11 mouse cellular contexts compared by ENCODE assay signal in genomic region chr9:91350211-91350791, GRCm38 (mm10). TPM values are rescaled to one million over a fixed set of nuclear protein-coding genes. Genes with fewer than 3 reads are reported as not detected.
DNase-seq lines count a peak whose midpoint lies in the region; ATAC-seq and TF ChIP-seq lines count a peak whose summit lies in the region.
"Had no signal": no experiment of that assay in that cellular context is flagged by ENCODE, and none has a peak within 500 bp of the region (broad histone marks: within the 10 kb centered on the region; RNA-seq: fewer than 3 reads in every experiment).

No protein-coding gene starts in this region.

- DNase-seq in layer of hippocampus, adult 2 months (ENCODE audit: low spot score in 2 of 2), result no peak
- no peak for DNase-seq in layer of hippocampus, adult 9-10 months (ENCODE audit: low spot score)
- DNase-seq in embryonic facial prominence, embryonic 14.5 days (ENCODE audit: low spot score), result peak; percentile 4
- DNase-seq in hindbrain, postnatal 0 days (ENCODE audit: low spot score), result peak; percentile 46
- no peak for DNase-seq in kidney, adult 11 months
- DNase-seq in kidney, adult 18-20 months, result no peak
- DNase-seq: heart, postnatal 10 days; layer of hippocampus, postnatal 36 days; lung, embryonic 14.5 days had no signal

- no peaks in the 10 kb centered on the region for H3K36me3 ChIP-seq in embryonic facial prominence, embryonic 14.5 days (ENCODE audit: control insufficient read depth, insufficient read depth, low read length)
- H3K36me3 ChIP-seq in hindbrain, postnatal 0 days (ENCODE audit: insufficient read depth, low read length), result no peaks in the 10 kb centered on the region
- H3K36me3 ChIP-seq in kidney, embryonic 16.5 days (ENCODE audit: insufficient read depth, low read length), result no peaks in the 10 kb centered on the region

- TF ChIP-seq CTCF in layer of hippocampus, adult 2 months (conservative IDR thresholded peaks at IDR 0.05), result no peak
- no peak for TF ChIP-seq CTCF in hindbrain, postnatal 0 days (IDR thresholded peaks at IDR 0.05; ENCODE audit: low read depth)
- TF ChIP-seq CTCF in olfactory bulb, adult 2 months (IDR thresholded peaks at IDR 0.05; ENCODE audit: insufficient read depth, low read depth, low read length), result no peak

- H3K9me3 ChIP-seq in embryonic facial prominence, embryonic 14.5 days (ENCODE audit: control insufficient read depth, low read length), result no peaks in the 10 kb centered on the region
- H3K9me3 ChIP-seq in hindbrain, postnatal 0 days (ENCODE audit: low read length), result no peaks in the 10 kb centered on the region
- H3K9me3 ChIP-seq in kidney, embryonic 16.5 days (ENCODE audit: low read length), result no peaks in the 10 kb centered on the region

- peak overlapping the region; percentile 13; the same call in 1 of the 2 replicates for H3K4me3 ChIP-seq in layer of hippocampus, adult 2 months
- peak overlapping the region; percentile 11; the same call in 1 of the 2 replicates for H3K4me3 ChIP-seq in embryonic facial prominence, embryonic 14.5 days (ENCODE audit: low read depth, low read length)
- peak overlapping the region; percentile 30 for H3K4me3 ChIP-seq in hindbrain, postnatal 0 days (ENCODE audit: low read length)
- peak overlapping the region; percentile 23 for H3K4me3 ChIP-seq in olfactory bulb, adult 2 months (ENCODE audit: insufficient read depth, low read depth, low read length)
- no peak overlapping the region for H3K4me3 ChIP-seq in kidney, embryonic 16.5 days (ENCODE audit: low read length)

- no peak overlapping the region for H3K9ac ChIP-seq in embryonic facial prominence, embryonic 14.5 days (ENCODE audit: low read depth, low read length)
- H3K9ac ChIP-seq in hindbrain, postnatal 0 days (replicated peaks; ENCODE audit: low read length), result peak overlapping the region; percentile 60
- H3K9ac ChIP-seq in kidney, embryonic 16.5 days (replicated peaks; ENCODE audit: low read length), result no peak overlapping the region
- H3K9ac ChIP-seq: lung, embryonic 14.5 days had no signal

- TF ChIP-seq POLR2A in olfactory bulb, adult 2 months (IDR thresholded peaks at IDR 0.05; ENCODE audit: insufficient read depth, low read depth, low read length), result no peak

- 3% methylated on average over 16 of the region's 16 CpGs for WGBS in embryonic facial prominence, embryonic 14.5 days
- 5% methylated on average over 16 of the region's 16 CpGs for WGBS in hindbrain, postnatal 0 days
- 27% methylated on average over 16 of the region's 16 CpGs for WGBS in olfactory bulb, adult 2 months
- under 1% methylated on average over 16 of the region's 16 CpGs for WGBS in kidney, embryonic 16.5 days

- no peak for ATAC-seq in embryonic facial prominence, embryonic 14.5 days (ENCODE audit: low read depth)
- no peak for ATAC-seq in hindbrain, postnatal 0 days
- no peak for ATAC-seq in kidney, embryonic 16.5 days (ENCODE audit: low FRiP score, low TSS enrichment)

- H3K4me2 ChIP-seq in embryonic facial prominence, embryonic 14.5 days (ENCODE audit: low read depth, low read length), result peak overlapping the region; percentile 32; the same call in 1 of the 2 replicates
- peak overlapping the region; percentile 55 for H3K4me2 ChIP-seq in hindbrain, postnatal 0 days (ENCODE audit: low read depth, low read length)
- no peak overlapping the region for H3K4me2 ChIP-seq in kidney, embryonic 16.5 days (replicated peaks; ENCODE audit: low read depth, low read length)
- H3K4me2 ChIP-seq: lung, embryonic 14.5 days had no signal

- peaks cover 69% of the 10 kb centered on the region for H3K27me3 ChIP-seq in embryonic facial prominence, embryonic 14.5 days (replicated peaks; ENCODE audit: control insufficient read depth, insufficient read depth, low read length)
- H3K27me3 ChIP-seq in hindbrain, postnatal 0 days (ENCODE audit: insufficient read depth, low read length), result no peaks in the 10 kb centered on the region
- peaks cover 73% of the 10 kb centered on the region for H3K27me3 ChIP-seq in kidney, embryonic 16.5 days (ENCODE audit: insufficient read depth, low read length)

- H3K27ac ChIP-seq in layer of hippocampus, adult 2 months, result peak overlapping the region; percentile 59; the same call in 1 of the 2 replicates
- H3K27ac ChIP-seq in embryonic facial prominence, embryonic 14.5 days (replicated peaks; ENCODE audit: low read depth, low read length), result no peak overlapping the region
- peak overlapping the region; percentile 87 for H3K27ac ChIP-seq in hindbrain, postnatal 0 days
- peak overlapping the region; percentile 73; the same call in 1 of the 2 replicates for H3K27ac ChIP-seq in olfactory bulb, adult 2 months (ENCODE audit: insufficient read depth, low read depth, low read length)
- no peak overlapping the region for H3K27ac ChIP-seq in kidney, embryonic 16.5 days (ENCODE audit: low read length)

- no peaks in the 10 kb centered on the region for H3K4me1 ChIP-seq in embryonic facial prominence, embryonic 14.5 days (ENCODE audit: control insufficient read depth, insufficient read depth, low read length)
- H3K4me1 ChIP-seq in hindbrain, postnatal 0 days (ENCODE audit: insufficient read depth, low read length), result no peaks in the 10 kb centered on the region
- peaks cover 3% of the 10 kb centered on the region for H3K4me1 ChIP-seq in olfactory bulb, adult 2 months (ENCODE audit: control insufficient read depth, insufficient read depth, low read length)
- H3K4me1 ChIP-seq in kidney, embryonic 16.5 days (ENCODE audit: insufficient read depth, low read length), result no peaks in the 10 kb centered on the region

RNA-seq across cellular contexts. Expression of gene Zic4, which starts 11.9 kb away (rescaled TPM):
- total RNA-seq in layer of hippocampus, adult 2 months (2021), result 1 to 10 TPM; 2.8 to 3.3 TPM
- 7.6 and 9.7 TPM in 2 replicates for polyA plus RNA-seq in embryonic facial prominence, embryonic 14.5 days (2014; fragmentation: Nextera tagmentation; extraction: Ambion mirVana)
- 107 and 144 TPM in 2 replicates for total RNA-seq in hindbrain, postnatal 0 days (2014; rRNA removed)
- 51.0 and 58.2 TPM in 2 replicates for polyA plus RNA-seq in hindbrain, postnatal 0 days (2015; fragmentation: Nextera tagmentation; extraction: Ambion mirVana)
- polyA plus RNA-seq in olfactory bulb, adult 2 months (2012; ENCODE audit: insufficient read depth, insufficient read length, low replicate concordance, missing spikeins), result not detected in 2 replicates
- not detected in 2 replicates for polyA plus RNA-seq in kidney, embryonic 16.5 days (2015; fragmentation: Nextera tagmentation; extraction: Ambion mirVana)
- total RNA-seq: heart, postnatal 10 days had no signal
- polyA plus RNA-seq: lung, embryonic 14.5 days had no signal

RNA-seq across cellular contexts. Expression of gene Zic1, which starts 15.3 kb away (rescaled TPM):
- total RNA-seq in layer of hippocampus, adult 2 months (2021), result 10 to 100 TPM; 12.1 to 18.4 TPM
- polyA plus RNA-seq in embryonic facial prominence, embryonic 14.5 days (2014; fragmentation: Nextera tagmentation; extraction: Ambion mirVana), result 2.7 and 2.8 TPM in 2 replicates
- total RNA-seq in hindbrain, postnatal 0 days (2014; rRNA removed), result 281 and 342 TPM in 2 replicates
- 19.7 and 21.5 TPM in 2 replicates for polyA plus RNA-seq in hindbrain, postnatal 0 days (2015; fragmentation: Nextera tagmentation; extraction: Ambion mirVana)
- polyA plus RNA-seq in olfactory bulb, adult 2 months (2012; ENCODE audit: insufficient read depth, insufficient read length, low replicate concordance, missing spikeins), result not detected in 2 replicates
- polyA plus RNA-seq in kidney, embryonic 16.5 days (2015; fragmentation: Nextera tagmentation; extraction: Ambion mirVana), result not detected in 2 replicates
- polyA plus RNA-seq: lung, embryonic 14.5 days had no signal

Comparison
In these comparisons a context has a peak if more than half of its experiments do, and no peak if none do; other contexts are left out.
1. DNase-seq: peak in embryonic facial prominence, embryonic 14.5 days (single experiment) and hindbrain, postnatal 0 days (single experiment); none in layer of hippocampus, adult 2 months (0 of 2), layer of hippocampus, adult 9-10 months (single experiment), kidney, adult 11 months (single experiment) and kidney, adult 18-20 months (single experiment).
2. H3K27ac ChIP-seq: peak in layer of hippocampus, adult 2 months (single experiment), hindbrain, postnatal 0 days (single experiment) and olfactory bulb, adult 2 months (single experiment); none in embryonic facial prominence, embryonic 14.5 days (single experiment) and kidney, embryonic 16.5 days (single experiment).